In genomic region chr1:130789512-130790451, GRCm38 (mm10) we compare ENCODE assay signal across 1 mouse cellular context.
TF ChIP-seq lines count a peak whose summit lies in the region.

No protein-coding gene starts in this region.

TF ChIP-seq in CH12.LX, 34 proteins besides CTCF, POLR2A, EP300 and RAD21:
- no peak for TF ChIP-seq ZMIZ1 (IDR thresholded peaks at IDR 0.05; ENCODE audit: low read depth, low read length)
- 0 out of 2 replicates have a peak, but pooled peaks have one; percentile 32 for TF ChIP-seq SIN3A (IDR thresholded peaks at IDR 0.05; ENCODE audit: low read length)
- TF ChIP-seq KAT2A (IDR thresholded peaks at IDR 0.05; ENCODE audit: insufficient replicate concordance, low read length), result no peak
- TF ChIP-seq MEF2A (IDR thresholded peaks at IDR 0.05; ENCODE audit: borderline replicate concordance, low read depth, low read length), result peak; percentile 54; the same call in 1 of the 2 replicates
- 0 out of 2 replicates have a peak, but pooled peaks have one; percentile 17 for TF ChIP-seq CHD2 (IDR thresholded peaks at IDR 0.05; ENCODE audit: low read length)
- no peak for TF ChIP-seq ZNF384 (IDR thresholded peaks at IDR 0.05; ENCODE audit: low read depth, low read length)
- peak; percentile 76 for TF ChIP-seq IRF4 (IDR thresholded peaks at IDR 0.05; ENCODE audit: low read depth, low read length)
- 0 out of 2 replicates have a peak, but pooled peaks have one; percentile 8 for TF ChIP-seq ELF1 (IDR thresholded peaks at IDR 0.05; ENCODE audit: low read depth, low read length)
- peak; percentile 56; the same call in 1 of the 2 replicates for TF ChIP-seq BHLHE40 (IDR thresholded peaks at IDR 0.05; ENCODE audit: low read depth, low read length)
- peak; percentile 84 for TF ChIP-seq ETS1 (conservative IDR thresholded peaks at IDR 0.05; ENCODE audit: low read depth, low read length)
- TF ChIP-seq JUN (IDR thresholded peaks at IDR 0.05; ENCODE audit: insufficient read depth, low read depth, low read length), result peak; percentile 67
- peak; percentile 77 for TF ChIP-seq JUND (conservative IDR thresholded peaks at IDR 0.05; ENCODE audit: low read depth, low read length)
- 0 out of 2 replicates have a peak, but pooled peaks have one; percentile 24 for TF ChIP-seq MAFK (IDR thresholded peaks at IDR 0.05; ENCODE audit: insufficient replicate concordance, low read length)
TF ChIP-seq in CH12.LX: peak in this region for 10.
